Mouse (Mus musculus): ENCODE measurements around the gene Eml3. TPM values are rescaled to one million over a fixed set of nuclear protein-coding genes. Genes with fewer than 3 reads are reported as not detected.
"Not testable (repeated sequence)": the region's sequence is repeated elsewhere in the genome, so short reads cannot be mapped to it uniquely, and the experiment has no call there.

The Eml3 gene
- polyA plus RNA-seq, 1 experiment from 2014 or later: 18.2 TPM

DNA sequence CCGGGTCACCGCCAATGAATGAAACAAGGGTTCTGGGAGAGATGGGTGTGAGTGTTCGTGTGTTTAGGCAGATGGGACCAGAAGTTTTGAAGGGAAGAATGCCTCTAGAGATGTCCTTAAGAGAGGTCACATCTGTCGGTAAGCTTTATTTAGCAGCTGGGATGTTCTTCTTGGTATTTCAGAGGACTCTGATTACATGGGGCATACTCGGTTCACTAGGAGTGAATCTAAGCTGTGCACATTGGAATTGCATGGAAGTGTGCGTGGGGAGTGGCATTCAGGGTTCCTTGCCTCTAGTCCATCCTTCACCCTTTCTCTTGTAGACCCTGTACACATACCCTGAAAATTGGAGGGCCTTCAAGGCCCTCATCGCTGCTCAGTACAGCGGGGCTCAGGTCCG lies 38.5 kb downstream of the Eml3 start:
- no peak for DNase-seq (ENCODE audit: low spot score)
- H3K4me3 ChIP-seq (ENCODE audit: low read depth, low read length): peak overlapping the region; percentile 83
- 6% methylated on average over 9 of the region's 9 CpGs for WGBS
- H3K4me1 ChIP-seq (ENCODE audit: control insufficient read depth, insufficient read depth, low read length): peaks cover 10% of the 10 kb centered on the region; the same call in 1 of the 2 replicates
- no peak for ATAC-seq (ENCODE audit: low read depth)
- no peaks in the 10 kb centered on the region for H3K27me3 ChIP-seq (replicated peaks; ENCODE audit: control insufficient read depth, insufficient read depth, low read length)
- peak overlapping the region; percentile 90 for H3K9ac ChIP-seq (ENCODE audit: low read depth, low read length)
- no peaks in the 10 kb centered on the region for H3K9me3 ChIP-seq (ENCODE audit: control insufficient read depth, low read length)
- H3K27ac ChIP-seq (replicated peaks; ENCODE audit: low read depth, low read length): peak overlapping the region; percentile 80; the same call in 1 of the 2 replicates
- peaks cover 76% of the 10 kb centered on the region for H3K36me3 ChIP-seq (ENCODE audit: control insufficient read depth, insufficient read depth, low read length)
- peak overlapping the region; percentile 71 for H3K4me2 ChIP-seq (ENCODE audit: low read depth, low read length)

DNA sequence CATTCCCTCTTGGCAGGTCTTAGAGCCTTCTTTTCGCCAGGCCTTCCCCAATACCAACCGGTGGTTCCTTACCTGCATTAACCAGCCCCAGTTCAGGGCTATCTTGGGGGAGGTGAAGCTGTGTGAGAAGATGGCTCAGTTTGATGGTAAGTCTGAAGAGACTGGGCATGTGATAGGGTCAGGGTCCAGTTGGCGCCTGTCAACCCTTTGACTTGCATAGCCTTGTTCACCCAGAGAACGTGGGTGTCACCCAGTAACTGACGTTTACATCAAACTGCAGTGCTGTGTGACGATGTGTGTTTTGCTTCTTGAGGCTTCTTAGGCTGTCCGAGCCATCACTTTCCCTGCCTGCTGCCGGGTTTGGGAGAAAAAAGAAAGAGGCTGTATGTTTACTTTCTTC lies 43.1 kb downstream of the Eml3 start:
- not testable (repeated sequence) for H3K9me3 ChIP-seq (ENCODE audit: control insufficient read depth, low read length); H3K4me3 ChIP-seq (ENCODE audit: low read depth, low read length); H3K27ac ChIP-seq (replicated peaks; ENCODE audit: low read depth, low read length); H3K27me3 ChIP-seq (replicated peaks; ENCODE audit: control insufficient read depth, insufficient read depth, low read length); H3K4me1 ChIP-seq (ENCODE audit: control insufficient read depth, insufficient read depth, low read length); H3K9ac ChIP-seq (ENCODE audit: low read depth, low read length); H3K4me2 ChIP-seq (ENCODE audit: low read depth, low read length); DNase-seq (ENCODE audit: low spot score); ATAC-seq (ENCODE audit: low read depth)
- H3K36me3 ChIP-seq (ENCODE audit: control insufficient read depth, insufficient read depth, low read length): peaks cover 87% of the 10 kb centered on the region
- 86% methylated on average over 8 of the region's 8 CpGs for WGBS

DNA sequence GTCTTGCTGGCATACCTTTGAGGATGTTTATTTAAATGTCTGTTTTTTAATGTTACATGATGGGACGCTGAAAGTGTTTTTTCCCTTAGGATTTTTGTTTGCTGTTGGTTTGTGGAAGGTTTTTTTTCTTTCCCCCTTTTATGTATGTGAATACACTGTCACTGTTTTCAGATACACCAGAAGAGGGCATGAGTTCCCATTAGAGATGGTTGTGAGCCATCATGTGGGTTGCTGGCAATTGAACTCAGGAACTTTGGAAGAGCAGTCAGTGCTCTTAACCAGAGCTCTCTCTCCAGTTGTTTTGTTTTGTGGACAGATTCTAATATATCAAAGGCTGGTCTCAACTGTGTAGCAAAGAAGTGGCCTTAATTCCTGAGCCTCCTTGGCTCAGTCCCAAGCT lies 45.3 kb downstream of the Eml3 start:
- WGBS: 77% methylated on average over 1 of the region's 1 CpGs
- no peak overlapping the region for H3K4me2 ChIP-seq (ENCODE audit: low read depth, low read length)
- H3K27ac ChIP-seq (replicated peaks; ENCODE audit: low read depth, low read length): no peak overlapping the region
- no peaks in the 10 kb centered on the region for H3K9me3 ChIP-seq (ENCODE audit: control insufficient read depth, low read length)
- H3K36me3 ChIP-seq (ENCODE audit: control insufficient read depth, insufficient read depth, low read length): peaks cover 97% of the 10 kb centered on the region
- no peak overlapping the region for H3K4me3 ChIP-seq (ENCODE audit: low read depth, low read length)
- no peak overlapping the region for H3K9ac ChIP-seq (ENCODE audit: low read depth, low read length)
- ATAC-seq (ENCODE audit: low read depth) (no peak), DNase-seq (ENCODE audit: low spot score) (no peak)
- no peaks in the 10 kb centered on the region for H3K4me1 ChIP-seq (ENCODE audit: control insufficient read depth, insufficient read depth, low read length)
- H3K27me3 ChIP-seq (replicated peaks; ENCODE audit: control insufficient read depth, insufficient read depth, low read length): no peaks in the 10 kb centered on the region

DNA sequence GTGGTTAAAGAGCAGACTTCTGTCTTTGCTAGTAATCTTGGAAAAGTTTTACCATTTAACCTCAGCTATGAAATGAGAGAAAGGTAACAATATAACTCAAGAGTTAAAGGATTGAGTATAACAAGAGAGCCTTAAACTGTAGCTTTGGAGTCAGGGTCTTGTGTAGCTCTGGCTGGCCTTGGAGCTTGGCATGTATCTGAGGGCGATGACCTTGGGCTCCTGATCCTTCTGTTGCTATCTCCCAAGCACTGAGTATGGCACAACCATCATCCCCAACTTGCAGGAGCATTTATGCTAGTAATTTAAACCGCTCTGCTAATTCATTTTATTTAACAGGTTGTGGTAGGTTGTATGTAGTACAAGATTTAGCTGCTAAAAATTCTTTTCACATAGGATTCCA lies 46.1 kb downstream of the Eml3 start:
- no peak overlapping the region for H3K4me2 ChIP-seq (ENCODE audit: low read depth, low read length)
- DNase-seq (ENCODE audit: low spot score): no peak
- H3K27me3 ChIP-seq (replicated peaks; ENCODE audit: control insufficient read depth, insufficient read depth, low read length): no peaks in the 10 kb centered on the region
- no peaks in the 10 kb centered on the region for H3K9me3 ChIP-seq (ENCODE audit: control insufficient read depth, low read length)
- H3K4me1 ChIP-seq (ENCODE audit: control insufficient read depth, insufficient read depth, low read length): no peaks in the 10 kb centered on the region
- H3K9ac ChIP-seq (ENCODE audit: low read depth, low read length): no peak overlapping the region
- 98% methylated on average over 2 of the region's 2 CpGs for WGBS
- no peak overlapping the region for H3K4me3 ChIP-seq (ENCODE audit: low read depth, low read length)
- peaks cover 97% of the 10 kb centered on the region for H3K36me3 ChIP-seq (ENCODE audit: control insufficient read depth, insufficient read depth, low read length)
- no peak for ATAC-seq (ENCODE audit: low read depth)
- H3K27ac ChIP-seq (replicated peaks; ENCODE audit: low read depth, low read length): no peak overlapping the region

DNA sequence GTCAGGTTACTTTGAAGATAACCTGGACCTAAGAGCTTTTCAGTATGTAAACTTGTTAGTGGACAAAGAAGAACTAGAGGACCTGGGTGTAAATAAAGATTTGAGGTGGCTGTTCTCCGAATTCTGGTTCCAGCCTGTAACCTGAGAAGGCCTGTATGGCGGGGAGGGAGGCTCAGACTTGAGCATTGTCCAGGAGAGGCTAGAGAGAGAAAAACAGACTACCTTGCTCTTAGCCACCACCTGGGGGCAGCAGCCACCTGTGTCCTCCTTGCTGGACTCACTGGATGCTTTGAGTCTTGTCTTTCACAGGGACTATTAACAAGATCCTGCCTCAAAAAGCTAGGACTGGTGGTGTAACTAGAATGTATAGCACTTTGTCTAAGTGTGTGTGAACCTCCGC lies 47.2 kb downstream of the Eml3 start:
- H3K9ac ChIP-seq (ENCODE audit: low read depth, low read length): no peak overlapping the region
- no peak overlapping the region for H3K4me3 ChIP-seq (ENCODE audit: low read depth, low read length)
- H3K36me3 ChIP-seq (ENCODE audit: control insufficient read depth, insufficient read depth, low read length): peaks cover 94% of the 10 kb centered on the region
- DNase-seq (ENCODE audit: low spot score) (peak; percentile 84), ATAC-seq (ENCODE audit: low read depth) (peak; percentile 86)
- no peaks in the 10 kb centered on the region for H3K27me3 ChIP-seq (replicated peaks; ENCODE audit: control insufficient read depth, insufficient read depth, low read length)
- whole genome bisulfite sequencing: 37% methylated on average over 3 of the region's 3 CpGs
- no peaks in the 10 kb centered on the region for H3K4me1 ChIP-seq (ENCODE audit: control insufficient read depth, insufficient read depth, low read length)
- H3K4me2 ChIP-seq (ENCODE audit: low read depth, low read length): no peak overlapping the region
- H3K27ac ChIP-seq (replicated peaks; ENCODE audit: low read depth, low read length): no peak overlapping the region
- H3K9me3 ChIP-seq (ENCODE audit: control insufficient read depth, low read length): no peaks in the 10 kb centered on the region

DNA sequence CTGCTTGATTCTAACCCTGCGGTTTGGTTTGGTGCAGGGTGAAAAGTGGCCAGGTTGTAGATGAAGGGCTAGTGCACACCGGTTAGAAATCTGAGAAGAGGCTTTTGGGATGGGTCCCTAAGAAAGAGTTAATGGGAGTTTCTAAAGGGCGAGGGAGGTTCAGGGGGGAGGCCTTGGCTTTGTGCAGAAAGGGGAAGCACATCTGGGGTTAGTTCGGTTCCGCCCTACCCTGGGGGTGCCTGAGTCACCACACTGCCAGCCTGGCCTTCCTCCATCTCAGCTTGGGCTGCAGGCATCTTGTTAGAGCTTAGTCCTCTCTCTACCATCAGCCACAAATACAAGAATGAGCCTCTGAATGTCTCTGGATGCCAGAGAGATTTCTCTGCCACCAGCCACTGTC lies 51.4 kb downstream of the Eml3 start:
- peaks cover 52% of the 10 kb centered on the region for H3K36me3 ChIP-seq (ENCODE audit: control insufficient read depth, insufficient read depth, low read length)
- H3K4me2 ChIP-seq (ENCODE audit: low read depth, low read length): no peak overlapping the region
- peaks cover 20% of the 10 kb centered on the region for H3K4me1 ChIP-seq (ENCODE audit: control insufficient read depth, insufficient read depth, low read length)
- peak overlapping the region; percentile 23; the same call in 1 of the 2 replicates for H3K27ac ChIP-seq (replicated peaks; ENCODE audit: low read depth, low read length)
- ATAC-seq (ENCODE audit: low read depth): no peak
- H3K9ac ChIP-seq (ENCODE audit: low read depth, low read length): no peak overlapping the region
- 52% methylated on average over 5 of the region's 5 CpGs for WGBS
- no peak for DNase-seq (ENCODE audit: low spot score)
- no peak overlapping the region for H3K4me3 ChIP-seq (ENCODE audit: low read depth, low read length)
- H3K9me3 ChIP-seq (ENCODE audit: control insufficient read depth, low read length): no peaks in the 10 kb centered on the region
- H3K27me3 ChIP-seq (replicated peaks; ENCODE audit: control insufficient read depth, insufficient read depth, low read length): no peaks in the 10 kb centered on the region

DNA sequence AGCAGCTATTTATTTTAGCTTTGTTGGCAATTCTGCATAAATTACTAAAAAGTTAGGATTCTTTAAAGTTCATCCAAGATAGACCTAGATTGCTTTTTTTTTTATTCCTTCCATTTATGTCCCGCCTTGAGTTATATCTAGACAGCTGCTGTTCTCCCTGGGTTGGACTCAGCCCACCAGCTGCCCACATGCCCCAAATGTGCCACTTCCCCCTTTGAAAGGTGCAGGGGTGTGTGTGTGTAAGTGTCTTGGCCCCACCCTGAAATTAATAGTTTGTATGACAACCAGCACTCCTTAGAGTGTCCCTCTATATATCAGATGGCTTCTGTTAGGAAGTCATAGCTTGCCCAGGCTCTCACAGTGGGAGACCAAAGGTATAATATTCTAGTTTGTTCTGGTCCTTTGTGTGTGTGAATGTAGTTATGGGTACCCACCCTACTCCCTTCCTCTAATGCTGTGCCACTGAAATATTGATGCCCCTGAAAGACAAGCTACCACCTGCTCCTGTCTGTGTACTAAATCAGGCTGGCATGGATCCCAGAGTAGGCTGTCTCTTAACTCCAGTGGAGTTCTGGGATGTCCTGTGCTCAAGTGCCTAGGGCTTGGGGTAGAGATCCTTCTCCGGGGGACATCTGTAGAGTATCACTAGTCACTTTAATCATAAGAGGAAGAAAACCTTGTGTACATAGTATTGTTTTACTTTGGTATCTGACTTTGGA lies 52.3 kb downstream of the Eml3 start:
- WGBS: 60% methylated on average over 2 of the region's 2 CpGs
- peaks cover 45% of the 10 kb centered on the region for H3K36me3 ChIP-seq (ENCODE audit: control insufficient read depth, insufficient read depth, low read length)
- peaks cover 20% of the 10 kb centered on the region for H3K4me1 ChIP-seq (ENCODE audit: control insufficient read depth, insufficient read depth, low read length)
- no peak overlapping the region for H3K9ac ChIP-seq (ENCODE audit: low read depth, low read length)
- no peaks in the 10 kb centered on the region for H3K9me3 ChIP-seq (ENCODE audit: control insufficient read depth, low read length)
- H3K27ac ChIP-seq (replicated peaks; ENCODE audit: low read depth, low read length): peak overlapping the region; percentile 35; the same call in 1 of the 2 replicates
- ATAC-seq (ENCODE audit: low read depth): peak; percentile 53
- H3K4me2 ChIP-seq (ENCODE audit: low read depth, low read length): no peak overlapping the region
- DNase-seq (ENCODE audit: low spot score): peak; percentile 87
- no peak overlapping the region for H3K4me3 ChIP-seq (ENCODE audit: low read depth, low read length)
- H3K27me3 ChIP-seq (replicated peaks; ENCODE audit: control insufficient read depth, insufficient read depth, low read length): no peaks in the 10 kb centered on the region

DNA sequence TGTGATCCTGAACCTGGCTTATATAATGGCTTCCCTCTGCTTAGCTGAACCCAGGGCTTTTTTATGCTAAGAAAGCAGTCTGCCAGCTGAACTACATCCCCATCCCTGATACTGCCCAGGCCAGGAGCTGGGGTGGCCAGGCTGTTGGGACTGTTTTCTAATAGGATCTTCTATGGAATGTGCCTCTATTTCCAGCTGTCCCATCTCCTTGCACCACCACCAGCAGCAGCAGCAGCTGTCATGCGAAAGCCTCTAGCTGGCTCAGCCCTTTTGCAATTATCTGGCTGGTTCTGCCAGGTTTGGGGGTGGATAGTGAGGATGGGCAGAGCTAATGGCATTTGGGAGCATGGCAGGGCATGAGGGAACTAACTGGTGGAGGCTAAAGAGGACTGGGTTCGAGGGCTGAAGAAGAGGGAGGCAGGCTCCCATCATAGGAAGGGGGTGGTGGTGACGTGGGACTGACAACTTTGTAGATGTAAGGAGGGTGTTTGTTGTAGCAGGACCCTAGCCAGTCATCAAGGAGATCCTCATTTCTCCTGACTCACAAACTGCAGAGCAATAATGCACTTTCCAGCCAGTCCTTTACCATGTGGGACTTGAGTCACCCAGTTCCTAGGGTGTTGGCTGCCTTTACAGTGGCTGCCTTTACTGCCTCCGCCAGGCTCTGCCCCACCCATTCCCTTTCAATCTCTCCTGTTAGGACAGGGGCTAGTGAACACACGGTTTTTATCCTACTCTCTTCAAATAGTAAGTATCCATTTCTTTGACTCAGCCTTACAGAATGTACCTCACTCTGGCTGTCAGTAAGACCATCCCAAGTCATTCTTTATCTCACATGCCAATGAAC lies 53.2 kb downstream of the Eml3 start:
- ATAC-seq (ENCODE audit: low read depth) (peak; percentile 48; the same call in 1 of the 2 replicates), DNase-seq (ENCODE audit: low spot score) (peak; percentile 43)
- 50% methylated on average over 5 of the region's 5 CpGs for WGBS
- H3K4me2 ChIP-seq (ENCODE audit: low read depth, low read length): no peak overlapping the region
- no peaks in the 10 kb centered on the region for H3K9me3 ChIP-seq (ENCODE audit: control insufficient read depth, low read length)
- H3K27ac ChIP-seq (replicated peaks; ENCODE audit: low read depth, low read length): peak overlapping the region; percentile 71
- no peak overlapping the region for H3K4me3 ChIP-seq (ENCODE audit: low read depth, low read length)
- peaks cover 20% of the 10 kb centered on the region for H3K4me1 ChIP-seq (ENCODE audit: control insufficient read depth, insufficient read depth, low read length)
- no peak overlapping the region for H3K9ac ChIP-seq (ENCODE audit: low read depth, low read length)
- peaks cover 37% of the 10 kb centered on the region for H3K36me3 ChIP-seq (ENCODE audit: control insufficient read depth, insufficient read depth, low read length)
- no peaks in the 10 kb centered on the region for H3K27me3 ChIP-seq (replicated peaks; ENCODE audit: control insufficient read depth, insufficient read depth, low read length)

Data from embryonic facial prominence, embryonic 14.5 days (tissue).